In the genomic region with DNA sequence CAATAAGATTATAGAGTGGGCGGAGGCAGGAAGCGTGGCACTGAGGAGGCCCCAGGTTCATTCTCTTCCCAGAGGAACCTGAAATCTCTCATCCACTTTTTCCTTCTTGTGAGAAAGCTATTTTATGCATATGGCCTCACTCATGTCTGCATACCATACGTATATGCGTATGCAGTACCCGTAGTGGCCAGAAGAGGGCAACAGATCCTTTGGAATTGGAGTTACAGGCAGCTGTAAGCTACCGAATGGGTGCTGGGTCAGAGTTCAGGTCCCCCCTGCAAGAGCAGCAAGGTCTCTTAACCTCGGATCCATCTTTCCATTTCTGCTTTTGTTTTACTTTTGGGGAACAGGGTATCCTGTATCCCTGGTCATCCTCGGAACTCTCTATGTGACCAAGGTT, we compare ENCODE assay signal across 8 mouse cellular contexts. TPM values are rescaled to one million over a fixed set of nuclear protein-coding genes. Genes with fewer than 3 reads are reported as not detected.
A peak's percentile ranks its signal among the peaks of the same experiment; 100 is the strongest.
DNase-seq lines count a peak whose midpoint lies in the region; ATAC-seq and TF ChIP-seq lines count a peak whose summit lies in the region.

No protein-coding gene starts in this region.

- no peak overlapping the region for H3K4me2 ChIP-seq in embryonic facial prominence, embryonic 11.5 days (ENCODE audit: low read depth, low read length)

- peak; percentile 37 to 51 for DNase-seq in cerebellum, adult 18-20 months
- DNase-seq in cerebellum, adult 11-12 months, result no peak
- peak; percentile 58 to 71 for DNase-seq in left cerebral cortex, postnatal 14 days (ENCODE audit: low spot score in 2 of 2)
- no peak for DNase-seq in left cerebral cortex, postnatal 36 days (ENCODE audit: low spot score in 2 of 2)
- DNase-seq in adrenal gland, postnatal 10 days, result peak; percentile 51
- peak; percentile 65 for DNase-seq in embryonic facial prominence, embryonic 11.5 days (ENCODE audit: low spot score)
- peak; percentile 41 for DNase-seq in lung, postnatal 10 days

- no peaks in the 10 kb centered on the region for H3K4me1 ChIP-seq in embryonic facial prominence, embryonic 11.5 days (ENCODE audit: control insufficient read depth, insufficient read depth, low read length)
- peaks cover 5% of the 10 kb centered on the region for H3K4me1 ChIP-seq in testis, adult 2 months (ENCODE audit: control insufficient read depth, insufficient read depth, low read length)

- TF ChIP-seq CTCF in testis, adult 2 months (IDR thresholded peaks at IDR 0.05; ENCODE audit: control insufficient read depth, insufficient read depth, insufficient replicate concordance, low read depth, low read length), result peak; percentile 65; the same call in 1 of the 2 replicates

- H3K9me3 ChIP-seq in embryonic facial prominence, embryonic 11.5 days (replicated peaks; ENCODE audit: control insufficient read depth, low read length), result no peaks in the 10 kb centered on the region

- ATAC-seq in embryonic facial prominence, embryonic 11.5 days (replicated peaks; ENCODE audit: insufficient number of reproducible peaks, low FRiP score, low TSS enrichment, low read depth), result no peak

- no peak overlapping the region for H3K27ac ChIP-seq in embryonic facial prominence, embryonic 11.5 days (replicated peaks; ENCODE audit: low read depth, low read length)
- H3K27ac ChIP-seq in testis, adult 2 months (ENCODE audit: control insufficient read depth, insufficient read depth, low read depth, low read length), result no peak overlapping the region

- no peaks in the 10 kb centered on the region for H3K27me3 ChIP-seq in embryonic facial prominence, embryonic 11.5 days (ENCODE audit: control insufficient read depth, insufficient read depth, low read length)
- H3K27me3 ChIP-seq in testis, adult 2 months (ENCODE audit: control insufficient read depth, insufficient read depth, low read length), result no peaks in the 10 kb centered on the region

- H3K9ac ChIP-seq in embryonic facial prominence, embryonic 11.5 days (replicated peaks; ENCODE audit: low read length), result no peak overlapping the region

- no peak overlapping the region for H3K4me3 ChIP-seq in embryonic facial prominence, embryonic 11.5 days (ENCODE audit: low read depth, low read length)
- no peak overlapping the region for H3K4me3 ChIP-seq in testis, adult 2 months (ENCODE audit: control insufficient read depth, low read depth, low read length)

- intact Hi-C loops in left cerebral cortex, postnatal 14 days (cut with DNase I), result no loop called here
- intact Hi-C loops in left cerebral cortex, postnatal 36 days (cut with DNase I), result no loop called here

- H3K36me3 ChIP-seq in embryonic facial prominence, embryonic 11.5 days (replicated peaks; ENCODE audit: control insufficient read depth, insufficient read depth, low read depth, low read length), result no peaks in the 10 kb centered on the region
- H3K36me3 ChIP-seq in testis, adult 2 months (ENCODE audit: control insufficient read depth, insufficient read depth, low read length), result no peaks in the 10 kb centered on the region

- 71% methylated on average over 8 of the region's 8 CpGs for WGBS in embryonic facial prominence, embryonic 11.5 days

- TF ChIP-seq POLR2A in testis, adult 2 months (IDR thresholded peaks at IDR 0.05; ENCODE audit: control insufficient read depth, low read depth, low read length), result no peak

RNA-seq across cellular contexts. Expression of a gene that starts 45.7 kb away (rescaled TPM):
- 10 to 100 TPM; 13.5 to 15.1 TPM for total RNA-seq in left cerebral cortex, postnatal 14 days (2021)
- total RNA-seq in left cerebral cortex, postnatal 36 days (2021), result 10 to 100 TPM; 15.3 to 22.4 TPM
- 10 to 100 TPM; 12.7 to 17.2 TPM for total RNA-seq in adrenal gland, postnatal 10 days (2021)
- 13.8 and 15.2 TPM in 2 replicates for polyA plus RNA-seq in embryonic facial prominence, embryonic 11.5 days (2014; fragmentation: Nextera tagmentation; extraction: Ambion mirVana)
- polyA plus RNA-seq in testis, adult 2 months (2012; rRNA removed), result 1.5 and 1.6 TPM in 2 replicates

Comparison
In these comparisons a context has a peak if more than half of its experiments do, and no peak if none do; other contexts are left out.
1. DNase-seq: peak in cerebellum, adult 18-20 months (2 of 2), left cerebral cortex, postnatal 14 days (2 of 2), adrenal gland, postnatal 10 days (single experiment), embryonic facial prominence, embryonic 11.5 days (single experiment) and lung, postnatal 10 days (single experiment); none in cerebellum, adult 11-12 months (single experiment) and left cerebral cortex, postnatal 36 days (0 of 2).